In genomic region chr6:25931148-25931553, GRCm38 (mm10) we compare ENCODE assay signal across 25 mouse cellular contexts.
DNase-seq lines count a peak whose midpoint lies in the region; ATAC-seq and TF ChIP-seq lines count a peak whose summit lies in the region.
"Had no signal": no experiment of that assay in that cellular context is flagged by ENCODE, and none has a peak within 500 bp of the region (broad histone marks: within the 10 kb centered on the region; RNA-seq: fewer than 3 reads in every experiment).

No protein-coding gene starts in this region.

- DNase-seq in neural tube, embryonic 10.5 days (ENCODE audit: extremely low spot score, low spot score): peak; percentile 21
- DNase-seq in R1 (ENCODE audit: low read depth, low spot score): peak; percentile 60
- DNase-seq in neural tube, embryonic 11.5 days (ENCODE audit: low spot score): peak; percentile 9
- DNase-seq in stomach, postnatal 0 days (ENCODE audit: low spot score): no peak
- no peak for DNase-seq in heart, adult 18-20 months
- DNase-seq in spleen, postnatal 36 days (ENCODE audit: low spot score in 2 of 2): no peak
- DNase-seq in forebrain, embryonic 11.5 days (ENCODE audit: low spot score): no peak
- DNase-seq: adrenal gland, postnatal 25 days; cerebellum, adult 11-12 months; gastrocnemius, adult 2 months; heart, postnatal 4 days; kidney, adult 18-20 months; liver; lung, postnatal 4 days; thymus, adult 18-20 months; thymus, postnatal 36 days had no signal

- ATAC-seq in neural tube, embryonic 15.5 days (ENCODE audit: low FRiP score): no peak
- no peak for ATAC-seq in neural tube, embryonic 11.5 days (ENCODE audit: insufficient read depth, low FRiP score, low TSS enrichment)
- ATAC-seq in stomach, postnatal 0 days (ENCODE audit: low FRiP score, low TSS enrichment): no peak
- no peak for ATAC-seq in forebrain, embryonic 11.5 days (replicated peaks; ENCODE audit: low FRiP score)
- ATAC-seq: inflammation-experienced regulatory T-cells, adult 6 months; midbrain, embryonic 15.5 days; Patski had no signal

- no peak overlapping the region for H3K4me2 ChIP-seq in neural tube, embryonic 15.5 days
- H3K4me2 ChIP-seq in neural tube, embryonic 11.5 days (ENCODE audit: low read depth): no peak overlapping the region
- H3K4me2 ChIP-seq in stomach, postnatal 0 days (replicated peaks; ENCODE audit: low read depth): no peak overlapping the region
- H3K4me2 ChIP-seq in forebrain, embryonic 11.5 days (ENCODE audit: low read depth, low read length, severe bottlenecking): no peak overlapping the region
- H3K4me2 ChIP-seq: embryonic facial prominence, embryonic 12.5 days; forebrain, embryonic 12.5 days; hindbrain, embryonic 14.5 days; midbrain, embryonic 15.5 days had no signal

- no peak overlapping the region for H3K27ac ChIP-seq in neural tube, embryonic 15.5 days (replicated peaks)
- H3K27ac ChIP-seq in neural tube, embryonic 11.5 days (ENCODE audit: low read depth, low read length): no peak overlapping the region
- H3K27ac ChIP-seq in stomach, postnatal 0 days (replicated peaks): no peak overlapping the region
- H3K27ac ChIP-seq in forebrain, embryonic 11.5 days (ENCODE audit: low read depth, low read length): no peak overlapping the region
- H3K27ac ChIP-seq: embryonic facial prominence, embryonic 12.5 days; forebrain, embryonic 12.5 days; gastrocnemius, adult 2 months; hindbrain, embryonic 14.5 days; kidney, postnatal 0 days; limb, embryonic 10.5 days; midbrain, embryonic 15.5 days had no signal

- no peak overlapping the region for H3K4me3 ChIP-seq in neural tube, embryonic 15.5 days (replicated peaks)
- H3K4me3 ChIP-seq in neural tube, embryonic 11.5 days (ENCODE audit: low read depth, low read length): no peak overlapping the region
- no peak overlapping the region for H3K4me3 ChIP-seq in stomach, postnatal 0 days (ENCODE audit: low read depth, low read length)
- no peak overlapping the region for H3K4me3 ChIP-seq in forebrain, embryonic 11.5 days (ENCODE audit: low read depth, low read length)
- H3K4me3 ChIP-seq: embryonic facial prominence, embryonic 12.5 days; forebrain, embryonic 12.5 days; gastrocnemius, adult 2 months; limb, embryonic 10.5 days; midbrain, embryonic 15.5 days had no signal

- WGBS in neural tube, embryonic 15.5 days: 93% methylated on average over 10 of the region's 10 CpGs
- 84% methylated on average over 10 of the region's 10 CpGs for WGBS in neural tube, embryonic 11.5 days
- 85% methylated on average over 10 of the region's 10 CpGs for WGBS in stomach, postnatal 0 days
- WGBS in forebrain, embryonic 11.5 days: 93% methylated on average over 10 of the region's 10 CpGs

- no peaks in the 10 kb centered on the region for H3K4me1 ChIP-seq in neural tube, embryonic 15.5 days
- no peaks in the 10 kb centered on the region for H3K4me1 ChIP-seq in neural tube, embryonic 11.5 days (ENCODE audit: control insufficient read depth, insufficient read depth, low read length)
- H3K4me1 ChIP-seq in stomach, postnatal 0 days (replicated peaks; ENCODE audit: control insufficient read depth, insufficient read depth): no peaks in the 10 kb centered on the region
- H3K4me1 ChIP-seq in forebrain, embryonic 11.5 days (replicated peaks; ENCODE audit: control insufficient read depth, insufficient read depth, low read length): no peaks in the 10 kb centered on the region
- H3K4me1 ChIP-seq: embryonic facial prominence, embryonic 12.5 days; forebrain, embryonic 12.5 days; limb, embryonic 10.5 days; midbrain, embryonic 15.5 days had no signal

- no peaks in the 10 kb centered on the region for H3K36me3 ChIP-seq in neural tube, embryonic 15.5 days
- no peaks in the 10 kb centered on the region for H3K36me3 ChIP-seq in neural tube, embryonic 11.5 days (ENCODE audit: control insufficient read depth, insufficient read depth, low read length)
- no peaks in the 10 kb centered on the region for H3K36me3 ChIP-seq in stomach, postnatal 0 days (ENCODE audit: control insufficient read depth, insufficient read depth, low read length)
- no peaks in the 10 kb centered on the region for H3K36me3 ChIP-seq in forebrain, embryonic 11.5 days (ENCODE audit: control insufficient read depth, insufficient read depth, low read length)
- H3K36me3 ChIP-seq: embryonic facial prominence, embryonic 12.5 days; forebrain, embryonic 12.5 days; limb, embryonic 10.5 days; midbrain, embryonic 15.5 days had no signal

- no peak for TF ChIP-seq EP300 in stomach, postnatal 0 days (optimal IDR thresholded peaks at IDR 0.05)

- no peaks in the 10 kb centered on the region for H3K27me3 ChIP-seq in neural tube, embryonic 15.5 days (replicated peaks)
- H3K27me3 ChIP-seq in neural tube, embryonic 11.5 days (ENCODE audit: control insufficient read depth, insufficient read depth, low read length): no peaks in the 10 kb centered on the region
- no peaks in the 10 kb centered on the region for H3K27me3 ChIP-seq in stomach, postnatal 0 days (ENCODE audit: control insufficient read depth, insufficient read depth, low read length)
- no peaks in the 10 kb centered on the region for H3K27me3 ChIP-seq in forebrain, embryonic 11.5 days (ENCODE audit: control insufficient read depth, insufficient read depth, low read length)
- H3K27me3 ChIP-seq: embryonic facial prominence, embryonic 12.5 days; forebrain, embryonic 12.5 days; midbrain, embryonic 15.5 days; Patski had no signal

- H3K9ac ChIP-seq in neural tube, embryonic 15.5 days (replicated peaks): no peak overlapping the region
- H3K9ac ChIP-seq in neural tube, embryonic 11.5 days (ENCODE audit: low read length): no peak overlapping the region
- H3K9ac ChIP-seq in stomach, postnatal 0 days (ENCODE audit: low read length): no peak overlapping the region
- no peak overlapping the region for H3K9ac ChIP-seq in forebrain, embryonic 11.5 days (ENCODE audit: low read length)
- H3K9ac ChIP-seq: embryonic facial prominence, embryonic 12.5 days; forebrain, embryonic 12.5 days; hindbrain, embryonic 14.5 days; midbrain, embryonic 15.5 days had no signal

- no peaks in the 10 kb centered on the region for H3K9me3 ChIP-seq in neural tube, embryonic 15.5 days (replicated peaks)
- no peaks in the 10 kb centered on the region for H3K9me3 ChIP-seq in neural tube, embryonic 11.5 days (ENCODE audit: control insufficient read depth, low read length)
- no peaks in the 10 kb centered on the region for H3K9me3 ChIP-seq in stomach, postnatal 0 days (ENCODE audit: control insufficient read depth, low read length)
- H3K9me3 ChIP-seq in forebrain, embryonic 11.5 days (ENCODE audit: control insufficient read depth, low read length): no peaks in the 10 kb centered on the region
- H3K9me3 ChIP-seq: embryonic facial prominence, embryonic 12.5 days; forebrain, embryonic 12.5 days; limb, embryonic 10.5 days; midbrain, embryonic 15.5 days had no signal

- TF ChIP-seq CTCF in stomach, postnatal 0 days (IDR thresholded peaks at IDR 0.05; ENCODE audit: low read depth): no peak

Comparison
In these comparisons a context has a peak if more than half of its experiments do, and no peak if none do; other contexts are left out.
1. DNase-seq: peak in neural tube, embryonic 10.5 days (single experiment), R1 (single experiment) and neural tube, embryonic 11.5 days (single experiment); none in stomach, postnatal 0 days (single experiment), heart, adult 18-20 months (0 of 2), spleen, postnatal 36 days (0 of 2) and forebrain, embryonic 11.5 days (single experiment).